Mouse (Mus musculus): ENCODE measurements at regions not wholly inside any gene's neighbourhood (a gene's known extent, or its start where the extent isn't known, plus 50 kb on each side); places are given as distances from the start of the nearest gene placed in this dataset.

GRCm38 (mm10) chr12:96754714-96755113 is 1062.7 kb downstream of the Flrt2 start:
- TF ChIP-seq EP300 (IDR thresholded peaks at IDR 0.05) (no peak), CTCF (IDR thresholded peaks at IDR 0.05) (no peak)

All from lung, postnatal 0 days (tissue).